ENCODE assay signal across 10 mouse cellular contexts in genomic region chr7:54845875-54846691, GRCm38 (mm10). TPM values are rescaled to one million over a fixed set of nuclear protein-coding genes. Genes with fewer than 3 reads are reported as not detected.
DNase-seq lines count a peak whose midpoint lies in the region; ATAC-seq and TF ChIP-seq lines count a peak whose summit lies in the region.
"Had no signal": no experiment of that assay in that cellular context is flagged by ENCODE, and none has a peak within 500 bp of the region (broad histone marks: within the 10 kb centered on the region; RNA-seq: fewer than 3 reads in every experiment).

No protein-coding gene starts in this region.

- H3K4me2 ChIP-seq in kidney, postnatal 0 days (ENCODE audit: low read length) = no peak overlapping the region
- no peak overlapping the region for H3K4me2 ChIP-seq in forebrain, embryonic 12.5 days
- no peak overlapping the region for H3K4me2 ChIP-seq in midbrain, embryonic 15.5 days
- H3K4me2 ChIP-seq: embryonic facial prominence, embryonic 12.5 days; limb, embryonic 13.5 days had no signal

- no peak overlapping the region for H3K27ac ChIP-seq in kidney, postnatal 0 days
- H3K27ac ChIP-seq in MEL (ENCODE audit: control insufficient read depth, low read depth, low read length) = no peak overlapping the region
- no peak overlapping the region for H3K27ac ChIP-seq in forebrain, embryonic 12.5 days
- no peak overlapping the region for H3K27ac ChIP-seq in midbrain, embryonic 15.5 days
- H3K27ac ChIP-seq: embryonic facial prominence, embryonic 12.5 days; limb, embryonic 13.5 days had no signal

- no peaks in the 10 kb centered on the region for H3K79me2 ChIP-seq in MEL (ENCODE audit: control insufficient read depth, insufficient read depth, low read length, poor library complexity)

- TF ChIP-seq EP300 in MEL (IDR thresholded peaks at IDR 0.05; ENCODE audit: low read depth in 1 of 2, low read length in 2 of 2) = no peak

- H3K4me1 ChIP-seq in kidney, postnatal 0 days (replicated peaks; ENCODE audit: insufficient read depth, low read length) = no peaks in the 10 kb centered on the region
- H3K4me1 ChIP-seq in MEL (ENCODE audit: control insufficient read depth in 1 of 2, insufficient read depth in 2 of 2, low read length in 2 of 2) = no peaks in the 10 kb centered on the region
- H3K4me1 ChIP-seq in forebrain, embryonic 12.5 days = no peaks in the 10 kb centered on the region
- H3K4me1 ChIP-seq in midbrain, embryonic 15.5 days = no peaks in the 10 kb centered on the region
- H3K4me1 ChIP-seq: embryonic facial prominence, embryonic 12.5 days; limb, embryonic 13.5 days had no signal

- no peaks in the 10 kb centered on the region for H3K36me3 ChIP-seq in kidney, postnatal 0 days (ENCODE audit: insufficient read depth, low read length)
- H3K36me3 ChIP-seq in MEL (ENCODE audit: control insufficient read depth in 1 of 2, insufficient read depth in 2 of 2, low read length in 2 of 2) = no peaks in the 10 kb centered on the region
- H3K36me3 ChIP-seq in forebrain, embryonic 12.5 days (replicated peaks) = no peaks in the 10 kb centered on the region
- H3K36me3 ChIP-seq in midbrain, embryonic 15.5 days (replicated peaks) = no peaks in the 10 kb centered on the region
- H3K36me3 ChIP-seq: embryonic facial prominence, embryonic 12.5 days; limb, embryonic 13.5 days had no signal

- peak; percentile 66 for DNase-seq in kidney, postnatal 0 days (ENCODE audit: low spot score)
- DNase-seq in kidney, postnatal 25 days = no peak
- DNase-seq in MEL (ENCODE audit: low read depth, low spot score) = peak; percentile 54
- no peak for DNase-seq in kidney, adult 8-10 months
- DNase-seq in spleen, postnatal 14 days (ENCODE audit: low spot score in 2 of 2) = no peak
- no peak for DNase-seq in cerebellum, adult 11-12 months

- no peaks in the 10 kb centered on the region for H3K9me3 ChIP-seq in kidney, postnatal 0 days (replicated peaks; ENCODE audit: low read length)
- H3K9me3 ChIP-seq in MEL (replicated peaks; ENCODE audit: insufficient read depth, low read length) = no peaks in the 10 kb centered on the region
- H3K9me3 ChIP-seq in forebrain, embryonic 12.5 days = no peaks in the 10 kb centered on the region
- no peaks in the 10 kb centered on the region for H3K9me3 ChIP-seq in midbrain, embryonic 15.5 days
- H3K9me3 ChIP-seq: embryonic facial prominence, embryonic 12.5 days; limb, embryonic 13.5 days had no signal

- H3K4me3 ChIP-seq in kidney, postnatal 0 days (replicated peaks; ENCODE audit: low read depth, low read length) = no peak overlapping the region
- no peak overlapping the region for H3K4me3 ChIP-seq in MEL (ENCODE audit: control insufficient read depth in 1 of 2, insufficient read depth in 1 of 2, low read depth in 2 of 2, low read length in 2 of 2)
- H3K4me3 ChIP-seq in forebrain, embryonic 12.5 days (replicated peaks) = no peak overlapping the region
- H3K4me3 ChIP-seq in midbrain, embryonic 15.5 days = no peak overlapping the region
- H3K4me3 ChIP-seq: embryonic facial prominence, embryonic 12.5 days; limb, embryonic 13.5 days had no signal

- no peaks in the 10 kb centered on the region for H3K27me3 ChIP-seq in kidney, postnatal 0 days (ENCODE audit: insufficient read depth, low read length)
- no peaks in the 10 kb centered on the region for H3K27me3 ChIP-seq in MEL (ENCODE audit: control insufficient read depth in 1 of 2, insufficient read depth in 2 of 2, low read length in 2 of 2)
- no peaks in the 10 kb centered on the region for H3K27me3 ChIP-seq in forebrain, embryonic 12.5 days
- no peaks in the 10 kb centered on the region for H3K27me3 ChIP-seq in midbrain, embryonic 15.5 days (replicated peaks)
- H3K27me3 ChIP-seq: embryonic facial prominence, embryonic 12.5 days; limb, embryonic 13.5 days had no signal

- ATAC-seq in kidney, postnatal 0 days (replicated peaks; ENCODE audit: low FRiP score, low read depth) = peak; percentile 52
- ATAC-seq in forebrain, embryonic 12.5 days (ENCODE audit: low FRiP score) = peak; percentile 50; the same call in 1 of the 2 replicates
- peak; percentile 43 for ATAC-seq in midbrain, embryonic 15.5 days (replicated peaks)

- peak; percentile 82 for TF ChIP-seq RAD21 in MEL (IDR thresholded peaks at IDR 0.05; ENCODE audit: low read depth, low read length)

- 89% methylated on average over 8 of the region's 8 CpGs for WGBS in kidney, postnatal 0 days
- whole genome bisulfite sequencing in forebrain, embryonic 12.5 days = 86% methylated on average over 8 of the region's 8 CpGs
- 77% methylated on average over 8 of the region's 8 CpGs for WGBS in midbrain, embryonic 15.5 days

- no peak for TF ChIP-seq POLR2A in MEL (IDR thresholded peaks at IDR 0.05; ENCODE audit: control insufficient read depth in 1 of 2, insufficient read depth in 1 of 2, low read depth in 1 of 2, low read length in 2 of 2, poor library complexity in 1 of 2)

- TF ChIP-seq CTCF in kidney, postnatal 0 days (IDR thresholded peaks at IDR 0.05; ENCODE audit: low read depth) = peak; percentile 75
- peak; percentile 22 to 65 (median 63); a peak in 5 of 6 replicates for TF ChIP-seq CTCF in MEL (IDR thresholded peaks at IDR 0.05 in 2 of 3, conservative IDR thresholded peaks at IDR 0.05 in 1 of 3; ENCODE audit: control insufficient read depth in 1 of 3, insufficient read depth in 1 of 3, low read depth in 2 of 3, low read length in 3 of 3, poor library complexity in 1 of 3, severe bottlenecking in 1 of 3)

- H3K9ac ChIP-seq in kidney, postnatal 0 days (ENCODE audit: low read depth, low read length) = no peak overlapping the region
- no peak overlapping the region for H3K9ac ChIP-seq in MEL (ENCODE audit: control insufficient read depth, low read depth, low read length, poor library complexity, severe bottlenecking)
- no peak overlapping the region for H3K9ac ChIP-seq in forebrain, embryonic 12.5 days
- H3K9ac ChIP-seq in midbrain, embryonic 15.5 days = no peak overlapping the region
- H3K9ac ChIP-seq: embryonic facial prominence, embryonic 12.5 days; limb, embryonic 13.5 days had no signal

TF ChIP-seq in MEL, 35 proteins besides CTCF, POLR2A, EP300 and RAD21:
- TF ChIP-seq ZC3H11A (IDR thresholded peaks at IDR 0.05; ENCODE audit: low read depth, low read length) (peak; percentile 67), GATA1 (IDR thresholded peaks at IDR 0.05; ENCODE audit: low read depth, low read length) (no peak), MAZ (IDR thresholded peaks at IDR 0.05; ENCODE audit: low read depth, low read length) (no peak), UBTF (IDR thresholded peaks at IDR 0.05; ENCODE audit: borderline replicate concordance, insufficient read depth, low read depth, low read length) (no peak), SMC3 (IDR thresholded peaks at IDR 0.05; ENCODE audit: low read depth, low read length) (peak; percentile 93), NELFE (IDR thresholded peaks at IDR 0.05; ENCODE audit: low read depth, low read length) (no peak)

RNA-seq across cellular contexts. Expression of gene Luzp2, which starts 10.8 kb away (rescaled TPM):
- 1.3 and 1.9 TPM in 2 replicates for polyA plus RNA-seq in kidney, postnatal 0 days (2015; fragmentation: Nextera tagmentation; extraction: Ambion mirVana)
- total RNA-seq in MEL (2012; rRNA removed) = not detected in 2 replicates
- not detected for polyA plus RNA-seq in MEL (2012; ENCODE audit: insufficient read depth in 1 of 2, insufficient read length in 2 of 2, low read depth in 1 of 2, low replicate concordance in 2 of 2, missing spikeins in 1 of 2)
- 4.3 and 5.2 TPM in 2 replicates for polyA plus RNA-seq in forebrain, embryonic 12.5 days (2016; fragmentation: Nextera tagmentation; extraction: Ambion mirVana)
- 48.7 and 55.5 TPM in 2 replicates for polyA plus RNA-seq in midbrain, embryonic 15.5 days (2015; fragmentation: Nextera tagmentation; extraction: Ambion mirVana)

Comparison
In these comparisons a context has a peak if more than half of its experiments do, and no peak if none do; other contexts are left out.
1. DNase-seq: peak in kidney, postnatal 0 days (single experiment) and MEL (single experiment); none in kidney, postnatal 25 days (0 of 2), kidney, adult 8-10 months (0 of 2), spleen, postnatal 14 days (0 of 2) and cerebellum, adult 11-12 months (single experiment).
2. Peak in every context shown above with its lines, with median percentiles within 50 percentile points of each other: ATAC-seq.